ENCODE assay signal across 1 mouse cellular context in the genomic region with DNA sequence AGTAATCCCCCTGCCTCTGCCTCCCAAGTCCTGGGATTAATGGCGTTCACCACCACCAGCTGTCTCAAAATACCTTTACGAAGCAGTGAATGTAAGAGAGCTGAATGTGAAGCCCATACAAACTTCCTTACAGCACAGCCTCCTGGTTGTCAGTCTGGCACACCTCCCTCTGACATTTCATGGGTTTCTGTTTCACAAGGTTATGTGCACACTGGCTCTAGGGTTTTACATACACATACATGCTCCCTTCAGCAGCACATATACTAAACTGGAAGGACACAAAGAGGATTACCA.
A peak's percentile ranks its signal among the peaks of the same experiment; 100 is the strongest.
TF ChIP-seq lines count a peak whose summit lies in the region.

No protein-coding gene starts in this region.

TF ChIP-seq in CH12.LX, 34 proteins besides CTCF, POLR2A, EP300 and RAD21:
- TF ChIP-seq TBP (conservative IDR thresholded peaks at IDR 0.05; ENCODE audit: low read depth, low read length) (0 out of 2 replicates have a peak, but pooled peaks have one; percentile 62), NELFE (IDR thresholded peaks at IDR 0.05; ENCODE audit: low read depth, low read length) (no peak)
